Mouse (Mus musculus) brain, embryonic 14.5 days (tissue): ENCODE measurements at regions not wholly inside any gene's neighbourhood (a gene's known extent, or its start where the extent isn't known, plus 50 kb on each side); places are given as distances from the start of the nearest gene placed in this dataset.
A peak's percentile ranks its signal among the peaks of the same experiment; 100 is the strongest.

Experiments
- DNase-seq: peaks from one replicate; pipeline ENCODE4 v3.0.0-alpha.2; 2011; ENCODE audit warnings: low read depth
- CTCF ChIP-seq: fragments of 200-500 bp; IDR thresholded peaks from 2 replicates; pipeline ENCODE4 v1.5.1; 2012; ENCODE audit warnings: inconsistent platforms, mild to moderate bottlenecking, moderate library complexity, borderline replicate concordance; ENCODE audit not compliant: insufficient read depth, insufficient read length; ENCODE audit errors: extremely low read depth
- POLR2A ChIP-seq: fragments of 200-500 bp; IDR thresholded peaks from 2 replicates; pipeline ENCODE4 v1.6.1; 2012; ENCODE audit warnings: mild to moderate bottlenecking, inconsistent platforms, borderline replicate concordance; ENCODE audit not compliant: poor library complexity, insufficient read depth, insufficient read length, severe bottlenecking; ENCODE audit errors: extremely low read depth

DNA sequence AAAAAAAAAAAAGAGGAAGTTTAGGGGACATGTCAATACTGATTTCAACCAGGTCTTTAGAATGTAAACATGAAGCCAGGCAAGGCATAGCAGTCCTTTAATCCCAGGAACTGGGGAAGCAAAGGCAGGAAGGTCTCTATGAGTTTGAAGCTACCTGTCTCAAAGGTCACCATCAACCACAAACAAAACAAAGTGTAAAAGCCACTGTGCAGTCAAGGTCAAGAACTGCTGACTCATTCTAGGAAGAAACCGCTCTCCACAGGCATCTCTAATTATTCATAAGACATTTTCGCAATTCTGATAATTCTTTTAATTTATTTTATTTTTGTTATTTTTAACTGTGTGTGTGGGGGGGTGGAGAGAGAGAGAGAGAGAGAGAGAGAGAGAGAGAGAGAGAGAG is 364.0 kb downstream of the Cntnap4 start:
- TF ChIP-seq POLR2A: no peak
- no peak for TF ChIP-seq CTCF
- no peak for DNase-seq

- TF ChIP-seq CTCF (no peak), POLR2A (no peak)
- peak; percentile 58 for DNase-seq
These were observed 365.6 kb downstream of the Cntnap4 start for GRCm38 (mm10) chr8:112935411-112935810.

GRCm38 (mm10) chr8:112935897-112936719 is 366.3 kb downstream of the Cntnap4 start:
- TF ChIP-seq CTCF: no peak
- TF ChIP-seq POLR2A: no peak
- peak; percentile 96 for DNase-seq

DNA sequence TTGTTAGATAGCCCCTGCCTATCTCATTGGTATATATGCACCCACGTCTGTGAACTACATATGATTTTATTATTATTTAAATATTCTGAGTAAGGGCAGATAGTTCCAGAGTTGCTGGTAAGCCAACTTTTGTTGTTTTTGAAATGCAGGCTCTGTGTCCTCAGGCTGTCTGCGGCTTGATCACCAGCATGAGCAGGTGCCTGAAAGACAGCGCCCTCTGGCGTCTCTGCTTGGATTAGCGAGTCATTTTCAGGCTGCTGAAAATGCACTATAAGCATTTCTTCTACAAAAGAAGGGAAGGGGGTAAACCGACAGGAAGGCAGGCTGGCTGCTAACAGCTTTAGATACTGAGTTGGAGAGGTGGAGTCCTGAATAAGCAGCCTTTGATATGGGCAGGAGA is 402.6 kb downstream of the Cntnap4 start:
- TF ChIP-seq POLR2A (no peak), CTCF (peak; percentile 91)
- DNase-seq: peak; percentile 94

DNA sequence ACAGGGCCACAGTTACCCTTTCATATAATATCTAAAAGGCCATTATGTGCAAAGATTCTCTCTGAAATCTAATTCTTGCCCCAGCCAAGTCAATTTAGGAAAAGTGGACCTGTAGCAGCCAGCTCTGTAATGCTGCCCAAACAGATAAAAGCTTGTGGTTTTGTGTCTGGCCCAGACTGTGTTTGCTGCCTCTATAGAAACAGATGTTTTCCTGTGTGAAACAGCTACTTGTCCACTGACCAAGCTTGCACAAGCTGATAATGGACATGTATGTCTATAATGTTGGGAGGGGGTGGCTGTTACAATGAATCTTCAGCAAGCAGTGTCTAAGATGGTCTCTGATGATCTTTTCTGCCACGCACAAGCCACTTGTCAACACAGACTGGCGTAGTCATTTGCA is 405.9 kb downstream of the Cntnap4 start:
- TF ChIP-seq POLR2A: no peak
- no peak for TF ChIP-seq CTCF
- DNase-seq: no peak

- DNase-seq: no peak
- TF ChIP-seq CTCF: no peak
These were observed 406.5 kb downstream of the Cntnap4 start for GRCm38 (mm10) chr8:112976312-112976711.

- DNase-seq: no peak
- no peak for TF ChIP-seq CTCF
- no peak for TF ChIP-seq POLR2A
These were observed 423.9 kb downstream of the Cntnap4 start for GRCm38 (mm10) chr8:112993781-112994180.

DNA sequence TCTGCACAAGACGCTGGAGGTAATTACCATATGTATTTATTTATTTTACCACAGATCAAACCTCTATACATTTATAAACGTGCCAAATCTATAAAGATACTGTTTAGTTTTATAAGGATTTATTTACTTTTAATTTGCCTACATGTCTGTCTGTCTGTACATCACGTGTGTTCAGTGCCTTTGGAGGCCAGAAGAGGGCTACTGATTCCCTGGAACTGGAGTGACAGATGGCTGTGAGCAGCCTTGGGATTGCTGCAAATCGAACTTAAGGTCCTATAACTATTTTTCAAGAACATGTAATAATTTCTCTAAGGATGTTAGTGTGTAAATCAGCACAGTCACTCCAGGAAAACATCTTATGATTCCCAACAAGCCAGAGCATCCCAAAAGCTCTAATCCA is 437.5 kb downstream of the Cntnap4 start:
- no peak for DNase-seq
- TF ChIP-seq POLR2A (no peak), CTCF (no peak)

- peak; percentile 20 for DNase-seq
- TF ChIP-seq CTCF: no peak
- no peak for TF ChIP-seq POLR2A
These were observed 459.0 kb downstream of the Cntnap4 start for GRCm38 (mm10) chr8:113028880-113029279.

DNA sequence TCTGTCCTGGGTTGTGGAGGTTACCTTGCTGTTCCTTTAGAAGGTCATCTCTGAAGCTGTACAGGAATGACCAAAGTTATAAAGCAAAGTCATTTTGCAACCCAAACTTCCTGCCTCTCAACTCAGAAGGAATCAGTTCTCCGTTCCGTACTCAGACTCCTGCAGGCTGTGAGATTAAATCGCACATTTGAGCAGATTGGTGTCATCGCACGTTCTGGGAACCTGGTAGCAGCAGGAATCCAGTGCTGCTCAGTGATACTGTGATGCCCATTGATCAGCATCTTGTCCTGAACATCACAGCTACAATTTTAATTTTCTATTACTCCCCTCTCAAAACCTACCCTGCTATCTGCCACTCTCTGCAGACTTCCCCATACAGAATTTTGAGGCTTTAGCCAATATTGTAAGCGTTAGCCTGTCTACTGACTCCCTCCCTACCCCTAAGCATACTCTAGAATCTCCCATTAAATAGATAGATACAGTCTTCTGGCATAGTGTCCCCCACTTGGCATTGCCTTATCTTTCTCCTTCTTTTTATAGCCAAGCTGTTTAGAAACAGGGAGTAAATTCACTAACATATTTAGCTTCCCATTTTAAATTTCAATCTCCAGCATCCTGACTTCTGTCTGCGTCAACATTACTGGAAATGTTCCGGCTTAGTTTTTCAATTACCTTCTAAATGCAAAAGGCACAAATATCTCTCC is 482.1 kb downstream of the Cntnap4 start:
- TF ChIP-seq CTCF (no peak), POLR2A (no peak)
- DNase-seq: peak; percentile 56

DNA sequence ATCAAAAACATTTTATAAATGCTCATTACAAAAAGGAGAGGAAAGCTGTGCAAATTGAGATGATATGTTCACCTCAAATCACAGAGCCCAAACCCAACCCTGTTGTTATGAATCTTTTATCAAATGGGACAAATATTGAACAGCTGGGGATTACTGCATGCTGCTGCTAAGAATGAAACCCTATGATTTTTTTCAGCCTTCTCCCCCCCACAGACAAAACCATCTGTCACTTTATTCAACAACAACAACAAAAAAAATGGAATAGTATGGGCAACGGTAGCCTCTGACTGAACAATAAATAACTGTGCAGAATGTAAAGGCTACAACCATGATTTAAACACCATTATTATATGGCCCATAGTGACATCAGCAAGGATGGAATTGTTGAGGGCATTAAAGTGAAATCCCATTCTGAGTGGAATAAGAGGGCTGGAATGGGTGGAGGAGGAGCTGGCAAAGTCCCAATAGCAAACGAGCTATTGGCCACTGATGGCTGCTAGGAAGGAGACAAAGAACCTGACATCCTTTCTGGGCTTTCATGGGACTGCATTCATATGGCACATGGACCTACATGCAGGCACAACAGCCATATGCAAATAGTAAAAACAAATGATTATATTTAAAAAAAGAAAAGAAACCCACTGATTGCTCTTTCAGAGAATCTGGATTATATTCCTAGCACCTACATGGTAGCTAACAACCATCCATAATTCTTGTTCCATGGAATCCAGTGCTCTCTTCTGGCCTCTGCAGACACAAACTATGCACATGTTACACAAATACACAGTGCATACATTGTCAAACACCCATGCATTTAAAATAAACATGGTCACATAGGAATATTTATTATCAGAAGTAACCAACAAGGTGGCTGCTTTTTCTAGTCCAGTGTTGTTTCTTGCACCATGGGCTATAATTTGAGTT is 495.7 kb downstream of the Cntnap4 start:
- DNase-seq: peak; percentile 92
- TF ChIP-seq CTCF (no peak), POLR2A (no peak)
